Mouse (Mus musculus): Measurements from ENCODE around the gene Arl15. TPM values are rescaled to one million over a fixed set of nuclear protein-coding genes. Genes with fewer than 3 reads are reported as not detected.

The Arl15 gene
- polyA plus RNA-seq, 1 experiment from 2014 or later: 10.6 TPM

DNA sequence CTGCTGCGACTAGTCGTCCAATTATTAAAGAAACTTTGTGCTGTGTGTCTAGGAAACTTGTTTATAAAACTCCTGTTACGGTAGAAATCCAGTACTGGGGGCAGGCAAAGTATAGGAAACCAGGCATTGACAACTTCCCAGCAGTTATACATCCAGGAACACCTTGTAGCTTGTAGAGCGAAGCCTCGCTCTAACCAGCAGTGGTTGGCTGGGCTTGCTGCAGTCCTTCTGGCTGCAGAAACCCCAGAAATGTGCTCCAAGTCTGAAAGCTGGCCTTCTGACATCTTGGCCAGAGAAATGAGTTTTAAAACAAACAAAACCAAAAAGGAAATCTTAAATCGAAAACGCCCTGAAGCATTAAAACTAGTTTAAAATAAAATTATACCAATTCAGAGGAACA lies 229.2 kb downstream of the Arl15 start:
- Histone ChIP-seq H3K9me3 (ENCODE audit: control insufficient read depth, low read length) (no peaks in the 10 kb centered on the region), H3K4me1 (replicated peaks; ENCODE audit: control insufficient read depth, insufficient read depth, low read length) (no peaks in the 10 kb centered on the region), H3K4me3 (ENCODE audit: low read length) (no peak overlapping the region), H3K27ac (ENCODE audit: low read length) (no peak overlapping the region), H3K9ac (ENCODE audit: low read length) (no peak overlapping the region), H3K4me2 (ENCODE audit: low read depth, low read length) (no peak overlapping the region), H3K27me3 (ENCODE audit: control insufficient read depth, insufficient read depth, low read depth, low read length) (no peaks in the 10 kb centered on the region), H3K36me3 (ENCODE audit: control insufficient read depth, insufficient read depth, low read length) (no peaks in the 10 kb centered on the region)
- peak; percentile 67; the same call in 1 of the 2 replicates for ATAC-seq (ENCODE audit: low read depth)
- WGBS: 57% methylated on average over 7 of the region's 7 CpGs

DNA sequence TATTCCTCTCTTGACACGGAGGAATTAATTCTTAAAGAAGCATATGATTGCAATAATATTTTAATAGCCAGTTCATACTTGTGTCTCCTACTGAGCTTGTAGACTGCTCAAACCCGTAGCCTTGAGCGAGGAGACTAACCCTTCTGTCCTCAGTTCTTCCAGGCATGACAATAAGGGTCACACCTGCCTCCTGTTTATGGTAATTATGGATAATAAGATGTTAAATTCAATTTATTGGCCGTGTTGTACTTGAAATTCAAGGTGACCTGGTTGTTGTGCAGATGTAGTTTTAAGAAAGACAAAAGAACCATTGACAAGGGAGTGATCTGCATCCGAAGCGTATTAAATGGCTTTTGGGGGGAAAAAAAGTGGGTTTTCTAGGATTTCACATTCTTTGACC lies 232.0 kb downstream of the Arl15 start:
- Histone ChIP-seq H3K4me2 (ENCODE audit: low read depth, low read length) (no peak overlapping the region), H3K36me3 (ENCODE audit: control insufficient read depth, insufficient read depth, low read length) (no peaks in the 10 kb centered on the region), H3K9ac (ENCODE audit: low read length) (no peak overlapping the region), H3K9me3 (ENCODE audit: control insufficient read depth, low read length) (no peaks in the 10 kb centered on the region), H3K27me3 (ENCODE audit: control insufficient read depth, insufficient read depth, low read depth, low read length) (no peaks in the 10 kb centered on the region), H3K4me3 (ENCODE audit: low read length) (no peak overlapping the region), H3K27ac (ENCODE audit: low read length) (no peak overlapping the region), H3K4me1 (replicated peaks; ENCODE audit: control insufficient read depth, insufficient read depth, low read length) (no peaks in the 10 kb centered on the region)
- ATAC-seq (ENCODE audit: low read depth): no peak
- 84% methylated on average over 6 of the region's 6 CpGs for WGBS

DNA sequence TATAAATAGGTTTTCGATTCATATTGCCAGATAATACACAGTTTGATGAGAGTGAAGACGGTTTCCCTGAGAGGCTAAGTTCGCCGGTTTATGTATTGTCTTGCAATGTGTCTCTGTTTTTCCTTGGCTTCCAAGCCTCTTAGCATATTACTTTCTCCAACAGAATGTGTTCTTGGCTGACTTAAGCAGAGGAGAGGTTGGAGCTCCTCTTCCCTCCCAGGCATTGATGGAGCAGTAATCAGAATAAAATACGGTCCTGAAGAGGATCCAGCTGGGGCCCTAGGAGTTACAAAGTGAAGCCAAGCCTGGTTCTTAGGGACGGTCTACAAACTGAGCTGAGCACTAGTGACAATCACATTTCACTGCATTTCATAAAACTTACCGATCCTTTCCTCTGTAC lies 232.4 kb downstream of the Arl15 start:
- no peak overlapping the region for H3K27ac ChIP-seq (ENCODE audit: low read length)
- no peak overlapping the region for H3K4me3 ChIP-seq (ENCODE audit: low read length)
- ATAC-seq (ENCODE audit: low read depth): no peak
- no peak overlapping the region for H3K9ac ChIP-seq (ENCODE audit: low read length)
- H3K36me3 ChIP-seq (ENCODE audit: control insufficient read depth, insufficient read depth, low read length): no peaks in the 10 kb centered on the region
- H3K27me3 ChIP-seq (ENCODE audit: control insufficient read depth, insufficient read depth, low read depth, low read length): no peaks in the 10 kb centered on the region
- H3K4me1 ChIP-seq (replicated peaks; ENCODE audit: control insufficient read depth, insufficient read depth, low read length): no peaks in the 10 kb centered on the region
- 90% methylated on average over 7 of the region's 7 CpGs for WGBS
- no peak overlapping the region for H3K4me2 ChIP-seq (ENCODE audit: low read depth, low read length)
- H3K9me3 ChIP-seq (ENCODE audit: control insufficient read depth, low read length): no peaks in the 10 kb centered on the region

DNA sequence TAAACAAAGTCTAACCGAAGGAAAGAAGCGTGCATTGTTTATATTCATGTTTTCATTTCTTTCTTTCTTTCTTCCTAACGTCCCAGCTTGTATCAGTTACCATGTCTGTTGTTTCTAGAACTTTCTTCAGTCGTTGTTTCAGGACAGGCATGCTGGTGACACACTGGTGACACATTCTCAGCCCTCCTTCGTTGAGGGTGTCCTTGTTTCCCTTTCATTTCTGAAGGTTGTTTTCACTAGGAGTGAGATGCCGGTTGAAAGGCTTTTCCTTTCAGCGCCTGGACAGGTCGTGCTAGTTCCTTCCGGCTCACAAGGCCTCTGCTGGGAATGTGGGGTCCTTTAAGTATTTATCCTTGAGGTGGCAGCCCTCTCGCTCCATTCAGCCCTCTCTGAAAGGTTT lies 253.8 kb downstream of the Arl15 start:
- H3K36me3 ChIP-seq (ENCODE audit: control insufficient read depth, insufficient read depth, low read length): no peaks in the 10 kb centered on the region
- H3K4me2 ChIP-seq (ENCODE audit: low read depth, low read length): peak overlapping the region; percentile 14; the same call in 1 of the 2 replicates
- H3K9ac ChIP-seq (ENCODE audit: low read length): no peak overlapping the region
- H3K4me1 ChIP-seq (replicated peaks; ENCODE audit: control insufficient read depth, insufficient read depth, low read length): no peaks in the 10 kb centered on the region
- 39% methylated on average over 10 of the region's 10 CpGs for WGBS
- H3K4me3 ChIP-seq (ENCODE audit: low read length): no peak overlapping the region
- no peak for ATAC-seq (ENCODE audit: low read depth)
- no peak overlapping the region for H3K27ac ChIP-seq (ENCODE audit: low read length)
- H3K27me3 ChIP-seq (ENCODE audit: control insufficient read depth, insufficient read depth, low read depth, low read length): no peaks in the 10 kb centered on the region
- H3K9me3 ChIP-seq (ENCODE audit: control insufficient read depth, low read length): no peaks in the 10 kb centered on the region

DNA sequence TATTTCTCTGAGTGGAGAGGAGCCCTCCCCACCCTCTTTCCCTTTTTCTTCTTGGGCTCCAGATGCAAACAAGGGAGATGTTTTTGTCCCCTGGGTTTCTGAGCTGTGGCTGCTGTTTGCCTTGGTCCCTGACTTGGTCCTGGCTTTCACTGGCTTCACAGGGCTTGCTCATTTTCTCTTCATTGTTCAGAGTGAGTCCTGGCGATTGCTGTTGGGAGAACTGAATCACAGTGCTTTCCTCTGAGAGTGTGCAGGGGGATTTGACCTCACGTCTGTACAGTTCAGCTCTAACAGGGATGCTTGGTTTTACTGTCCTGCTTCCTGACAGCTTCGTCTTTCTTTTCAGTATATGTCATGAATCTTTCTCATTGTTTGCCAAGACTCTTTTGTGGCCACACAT lies 254.4 kb downstream of the Arl15 start:
- Histone ChIP-seq H3K9me3 (ENCODE audit: control insufficient read depth, low read length) (no peaks in the 10 kb centered on the region), H3K27ac (ENCODE audit: low read length) (no peak overlapping the region), H3K36me3 (ENCODE audit: control insufficient read depth, insufficient read depth, low read length) (no peaks in the 10 kb centered on the region), H3K9ac (ENCODE audit: low read length) (no peak overlapping the region), H3K27me3 (ENCODE audit: control insufficient read depth, insufficient read depth, low read depth, low read length) (no peaks in the 10 kb centered on the region), H3K4me3 (ENCODE audit: low read length) (no peak overlapping the region), H3K4me2 (ENCODE audit: low read depth, low read length) (no peak overlapping the region), H3K4me1 (replicated peaks; ENCODE audit: control insufficient read depth, insufficient read depth, low read length) (no peaks in the 10 kb centered on the region)
- no peak for ATAC-seq (ENCODE audit: low read depth)
- 65% methylated on average over 3 of the region's 3 CpGs for WGBS

DNA sequence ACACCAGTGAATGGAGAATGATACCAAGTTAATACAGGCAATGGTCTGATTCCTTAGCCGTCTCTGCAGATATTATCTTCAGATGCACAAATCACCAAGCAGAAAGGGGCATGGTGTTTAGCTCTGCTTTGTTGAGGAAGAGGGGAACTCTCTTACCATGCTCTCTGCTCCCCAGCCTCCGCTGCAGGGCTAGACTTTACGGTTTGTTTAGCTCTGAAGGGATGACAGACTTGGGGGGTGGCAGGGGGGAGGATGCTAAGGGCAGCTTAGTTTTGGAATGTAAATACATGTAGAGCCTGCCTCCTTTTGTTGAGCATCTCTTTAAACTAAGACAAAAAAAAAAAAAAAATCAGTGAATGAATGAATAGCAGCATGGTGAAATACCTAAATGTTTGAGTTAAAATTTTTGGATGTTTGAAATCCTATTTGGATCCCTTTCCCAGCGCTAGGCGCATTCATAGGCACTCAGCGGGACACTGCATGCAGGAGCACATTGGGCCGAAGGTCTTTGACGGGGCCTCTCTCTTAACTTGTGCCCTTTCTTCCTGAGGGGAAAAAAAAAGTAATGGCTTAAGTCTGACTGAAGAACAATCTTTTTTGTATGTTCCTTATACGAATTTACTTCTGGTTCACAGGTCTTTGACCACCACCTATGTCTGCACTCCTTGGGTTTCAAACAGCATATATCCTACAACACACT lies 257.0 kb downstream of the Arl15 start:
- H3K27ac ChIP-seq (ENCODE audit: low read length): no peak overlapping the region
- no peak for ATAC-seq (ENCODE audit: low read depth)

DNA sequence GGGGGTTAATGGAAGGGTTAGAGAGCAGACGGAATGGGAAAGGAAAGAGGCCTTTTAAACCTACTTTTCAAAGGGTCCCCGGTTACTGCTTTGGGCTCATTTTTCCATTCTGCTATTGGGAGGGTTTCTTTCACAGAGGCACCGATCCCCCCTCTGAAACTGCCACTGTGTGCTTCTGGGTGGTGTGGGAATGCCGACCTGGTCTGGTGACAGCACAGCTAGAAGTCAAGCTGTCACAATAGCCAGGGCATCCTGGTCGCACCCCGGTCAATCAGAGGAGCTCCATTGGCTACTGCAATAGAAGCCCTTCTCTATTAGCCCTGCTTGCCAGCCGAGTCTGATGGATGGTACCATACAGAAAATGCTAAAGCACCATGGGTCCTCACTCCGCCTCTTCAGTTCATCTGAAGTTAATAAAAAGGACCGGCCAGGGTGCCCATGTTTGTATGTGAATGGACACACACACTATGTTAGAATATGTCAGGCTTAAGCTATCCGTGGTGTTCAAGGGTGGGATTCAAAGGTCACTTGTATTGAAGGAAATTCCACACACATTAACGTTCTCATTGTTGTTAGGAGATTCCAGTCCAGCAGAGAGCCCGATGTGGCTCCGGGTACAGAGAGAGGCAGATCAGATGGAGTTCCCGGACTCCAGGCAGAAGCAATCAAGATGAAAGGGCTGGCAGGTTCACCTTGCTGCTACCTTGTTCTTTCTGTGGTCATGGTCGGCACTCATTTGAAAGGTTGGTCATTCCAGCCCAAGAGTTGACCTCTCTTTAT lies 258.3 kb downstream of the Arl15 start:
- H3K9me3 ChIP-seq (ENCODE audit: control insufficient read depth, low read length): no peaks in the 10 kb centered on the region
- no peak overlapping the region for H3K27ac ChIP-seq (ENCODE audit: low read length)

More for the DNA sequence above, 257.0 kb downstream of the Arl15 start:
- no peaks in the 10 kb centered on the region for H3K9me3 ChIP-seq (ENCODE audit: control insufficient read depth, low read length)
- no peaks in the 10 kb centered on the region for H3K4me1 ChIP-seq (replicated peaks; ENCODE audit: control insufficient read depth, insufficient read depth, low read length)
- 61% methylated on average over 9 of the region's 9 CpGs for WGBS
- no peaks in the 10 kb centered on the region for H3K27me3 ChIP-seq (ENCODE audit: control insufficient read depth, insufficient read depth, low read depth, low read length)
- no peak overlapping the region for H3K4me2 ChIP-seq (ENCODE audit: low read depth, low read length)
- H3K36me3 ChIP-seq (ENCODE audit: control insufficient read depth, insufficient read depth, low read length): no peaks in the 10 kb centered on the region
- no peak overlapping the region for H3K9ac ChIP-seq (ENCODE audit: low read length)
- H3K4me3 ChIP-seq (ENCODE audit: low read length): no peak overlapping the region

DNA sequence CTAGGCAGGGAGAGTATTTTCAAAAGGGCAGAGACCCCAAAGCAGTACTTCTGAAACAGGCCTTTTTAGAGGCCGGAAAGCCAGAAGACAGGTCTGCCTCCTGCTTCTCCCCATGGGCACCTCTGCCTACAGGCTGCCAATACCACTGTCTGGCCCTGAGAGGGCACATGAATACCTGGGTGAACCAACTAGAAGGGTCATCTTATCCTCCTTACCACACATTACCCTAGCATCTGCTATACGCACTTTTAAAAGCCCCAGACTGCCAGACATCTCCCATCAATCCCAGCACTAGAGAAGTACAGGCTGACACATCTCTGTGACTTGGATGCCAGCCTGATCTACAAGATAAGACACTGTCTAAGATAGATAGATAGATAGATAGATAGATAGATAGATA lies 259.0 kb downstream of the Arl15 start:
- H3K4me2 ChIP-seq (ENCODE audit: low read depth, low read length): no peak overlapping the region
- WGBS: 96% methylated on average over 2 of the region's 2 CpGs
- no peak overlapping the region for H3K4me3 ChIP-seq (ENCODE audit: low read length)
- H3K9me3 ChIP-seq (ENCODE audit: control insufficient read depth, low read length): no peaks in the 10 kb centered on the region
- no peak overlapping the region for H3K9ac ChIP-seq (ENCODE audit: low read length)
- H3K4me1 ChIP-seq (replicated peaks; ENCODE audit: control insufficient read depth, insufficient read depth, low read length): no peaks in the 10 kb centered on the region
- H3K27me3 ChIP-seq (ENCODE audit: control insufficient read depth, insufficient read depth, low read depth, low read length): no peaks in the 10 kb centered on the region
- no peak for ATAC-seq (ENCODE audit: low read depth)
- H3K36me3 ChIP-seq (ENCODE audit: control insufficient read depth, insufficient read depth, low read length): no peaks in the 10 kb centered on the region
- H3K27ac ChIP-seq (ENCODE audit: low read length): no peak overlapping the region

More for the DNA sequence above, 258.3 kb downstream of the Arl15 start:
- no peaks in the 10 kb centered on the region for H3K4me1 ChIP-seq (replicated peaks; ENCODE audit: control insufficient read depth, insufficient read depth, low read length)
- no peak overlapping the region for H3K4me3 ChIP-seq (ENCODE audit: low read length)
- no peaks in the 10 kb centered on the region for H3K36me3 ChIP-seq (ENCODE audit: control insufficient read depth, insufficient read depth, low read length)
- H3K4me2 ChIP-seq (ENCODE audit: low read depth, low read length): no peak overlapping the region
- WGBS: 71% methylated on average over 15 of the region's 15 CpGs
- H3K27me3 ChIP-seq (ENCODE audit: control insufficient read depth, insufficient read depth, low read depth, low read length): no peaks in the 10 kb centered on the region
- no peak overlapping the region for H3K9ac ChIP-seq (ENCODE audit: low read length)
- no peak for ATAC-seq (ENCODE audit: low read depth)

DNA sequence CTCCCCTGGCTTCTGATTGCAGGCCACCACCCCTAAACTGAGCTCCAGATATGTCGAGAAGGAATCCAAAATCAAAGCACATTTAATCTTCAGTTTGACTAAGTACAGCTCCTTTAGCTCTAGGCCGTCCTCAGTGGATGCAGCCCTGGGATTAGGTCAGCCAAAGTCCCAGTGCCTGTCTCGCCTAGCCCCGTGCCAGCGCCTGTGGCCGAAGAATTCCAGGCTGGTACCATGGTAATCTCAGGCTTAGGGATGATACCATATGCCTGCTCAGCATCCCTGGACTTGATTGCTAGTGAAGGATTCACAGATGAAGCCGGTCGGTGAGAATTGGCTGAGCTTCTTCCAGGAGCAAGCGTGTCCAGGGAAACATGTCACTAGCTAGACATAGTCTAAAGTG lies 261.4 kb downstream of the Arl15 start:
- WGBS: 83% methylated on average over 9 of the region's 9 CpGs
- no peaks in the 10 kb centered on the region for H3K36me3 ChIP-seq (ENCODE audit: control insufficient read depth, insufficient read depth, low read length)
- no peak overlapping the region for H3K27ac ChIP-seq (ENCODE audit: low read length)
- ATAC-seq (ENCODE audit: low read depth): no peak
- no peaks in the 10 kb centered on the region for H3K4me1 ChIP-seq (replicated peaks; ENCODE audit: control insufficient read depth, insufficient read depth, low read length)
- no peak overlapping the region for H3K4me3 ChIP-seq (ENCODE audit: low read length)
- no peak overlapping the region for H3K9ac ChIP-seq (ENCODE audit: low read length)
- H3K4me2 ChIP-seq (ENCODE audit: low read depth, low read length): no peak overlapping the region
- no peaks in the 10 kb centered on the region for H3K27me3 ChIP-seq (ENCODE audit: control insufficient read depth, insufficient read depth, low read depth, low read length)
- no peaks in the 10 kb centered on the region for H3K9me3 ChIP-seq (ENCODE audit: control insufficient read depth, low read length)

All from lung, embryonic 16.5 days (tissue).